Mouse (Mus musculus) cortical plate, adult 2 months (tissue): ENCODE data around the gene Tomm20l.

ENCODE experiments used
- CTCF ChIP-seq: fragments of 200-500 bp; IDR thresholded peaks from 2 replicates; pipeline ENCODE4 v1.5.1; 2011; ENCODE audit warnings: mild to moderate bottlenecking, control low read depth, low read length; ENCODE audit not compliant: insufficient read depth; ENCODE audit errors: extremely low read depth
- POLR2A ChIP-seq: fragments of 200-500 bp; IDR thresholded peaks from 2 replicates; pipeline ENCODE4 v1.6.1; 2011; ENCODE audit warnings: mild to moderate bottlenecking, low read length, control low read depth; ENCODE audit not compliant: insufficient read depth; ENCODE audit errors: extremely low read depth

DNA sequence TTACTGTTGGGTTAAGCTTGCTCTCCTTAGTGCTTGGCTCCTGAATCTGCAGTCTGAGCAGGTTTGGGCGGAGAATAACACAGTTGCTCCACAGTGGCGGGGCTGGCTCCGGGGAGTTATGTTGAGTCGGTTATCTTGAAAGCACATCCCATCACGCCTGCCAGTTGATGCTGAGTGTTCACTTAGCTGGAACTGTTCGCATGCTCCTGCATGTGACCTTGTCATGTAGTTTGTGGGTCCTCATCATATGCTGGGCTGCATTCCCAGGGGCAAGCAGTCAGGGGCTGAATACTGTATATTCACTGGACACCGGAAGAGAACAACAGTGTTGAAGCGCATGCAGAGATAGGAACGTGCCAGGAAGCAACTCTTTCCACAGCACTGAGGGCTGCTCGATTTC is 1.8 kb downstream of the Tomm20l start:
- no peak for TF ChIP-seq CTCF
- no peak for TF ChIP-seq POLR2A
